Mouse (Mus musculus): ENCODE data around the gene Tlcd2.

DNA sequence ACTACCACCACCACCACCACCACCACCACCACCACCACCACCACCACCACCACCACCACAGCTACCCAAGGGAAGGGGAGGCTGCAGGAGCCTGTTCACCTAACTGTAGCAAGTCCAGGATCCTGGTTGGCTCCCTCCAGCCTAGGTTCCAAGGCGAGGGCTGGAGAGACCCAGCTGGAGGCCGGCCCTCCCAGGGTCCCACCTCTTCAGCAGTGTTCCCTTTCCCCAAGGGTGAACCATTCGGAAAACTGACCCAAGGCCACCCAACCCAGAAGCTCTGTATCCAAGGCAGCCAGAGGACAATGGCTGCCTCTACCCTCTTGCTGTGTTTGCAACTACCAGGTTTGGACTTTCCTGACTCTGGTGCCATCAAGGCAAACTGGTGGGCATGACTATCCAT, 21.6 kb upstream of the Tlcd2 start:
- TF ChIP-seq CTCF (IDR thresholded peaks at IDR 0.05; ENCODE audit: control insufficient read depth, insufficient read depth, low read length) (no peak), POLR2A (IDR thresholded peaks at IDR 0.05; ENCODE audit: borderline replicate concordance, control insufficient read depth, low read depth, low read length) (no peak)
